Mouse (Mus musculus) splenic B cell, adult 2 months (primary cell): ENCODE results near the gene Aoc3.
A peak's percentile ranks its signal among the peaks of the same experiment; 100 is the strongest.
"Not testable (repeated sequence)": the region's sequence is repeated elsewhere in the genome, so short reads cannot be mapped to it uniquely, and the experiment has no call there.

Source experiments
- DNase-seq: peaks from one replicate; pipeline ENCODE4 v3.0.0-alpha.2; 2011; ENCODE audit warnings: low read depth, low spot score
- H3K27me3 ChIP-seq: 2 replicates; pipeline ENCODE4 v1.6.1; 2012; ENCODE audit warnings: mild to moderate bottlenecking, low read length, moderate library complexity, mixed read lengths; ENCODE audit not compliant: control insufficient read depth, poor library complexity, insufficient read depth, severe bottlenecking
- H3K36me3 ChIP-seq: 2 replicates; pipeline ENCODE4 v1.6.1; 2012; ENCODE audit warnings: mild to moderate bottlenecking, low read length, moderate library complexity, mixed read lengths; ENCODE audit not compliant: control insufficient read depth, poor library complexity, insufficient read depth, severe bottlenecking

Aoc3 gene

DNA sequence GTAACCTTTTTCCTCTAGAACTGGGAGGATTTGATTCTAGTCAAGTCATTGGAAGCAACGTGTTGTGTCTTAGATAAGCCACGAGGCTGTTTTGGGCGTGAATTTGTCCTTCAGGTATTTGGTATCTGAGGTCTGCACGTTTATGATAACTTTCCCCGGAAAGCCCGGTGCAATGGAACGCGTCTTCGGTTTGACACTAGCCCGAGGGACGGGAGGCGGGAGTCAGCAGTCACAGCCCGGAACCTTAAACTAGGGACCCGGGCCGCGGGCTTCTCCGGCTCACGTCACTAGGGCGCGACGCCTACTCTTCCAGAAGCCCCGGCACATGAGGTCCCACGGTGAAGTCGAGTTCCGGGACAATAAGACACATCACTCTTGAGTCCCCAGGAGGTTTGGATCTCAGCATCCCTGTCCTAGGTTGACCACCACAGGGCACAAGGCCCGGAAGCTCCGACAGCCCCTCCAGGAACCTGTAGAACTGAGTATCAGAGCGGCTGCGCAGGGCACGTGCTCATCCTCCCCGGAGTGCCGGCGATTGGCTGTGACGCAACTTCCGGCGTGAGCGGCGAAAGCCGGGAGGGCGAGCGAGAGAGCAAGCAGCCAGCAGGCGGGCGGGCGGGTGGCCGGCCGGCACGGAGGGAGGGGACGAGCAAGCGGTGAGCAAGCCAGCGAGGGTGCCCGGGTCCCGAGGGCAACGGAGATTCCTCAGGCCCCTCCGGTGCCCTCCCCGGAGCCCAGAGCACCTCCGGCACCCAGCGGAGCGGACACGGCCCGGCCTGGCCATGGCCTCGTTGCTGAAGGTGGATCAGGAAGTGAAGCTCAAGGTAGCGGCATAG is 14.5 kb upstream of the Aoc3 start, which contains the start of gene Psme3:
TSS of gene Psme3 (plus strand) at position 549 of the 836 bp plus-strand sequence.
- H3K36me3 ChIP-seq, result peaks cover 12% of the 10 kb centered on the region
- DNase-seq, result peak; percentile 92
- no peaks in the 10 kb centered on the region for H3K27me3 ChIP-seq

DNA sequence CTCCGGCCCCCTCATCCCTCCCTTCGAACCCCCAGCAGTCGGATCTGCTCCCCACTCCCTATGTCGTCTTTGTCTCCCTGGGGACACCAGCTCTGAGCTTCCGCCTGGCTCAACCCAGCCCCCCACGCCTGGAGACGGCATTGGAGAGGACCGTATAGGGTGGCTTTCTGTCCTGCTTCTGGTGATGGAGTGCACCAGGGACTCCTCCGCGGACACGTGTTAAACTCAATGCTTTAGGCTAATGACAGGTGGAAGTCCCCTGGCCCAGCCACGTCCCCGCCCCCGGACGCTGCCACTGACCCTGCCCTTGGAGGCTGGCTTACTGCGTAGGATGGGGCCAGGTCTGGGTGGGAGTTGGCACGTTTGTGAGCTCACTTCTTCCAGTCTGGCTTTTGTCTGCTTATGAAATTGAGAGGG is 13.9 kb upstream of the Aoc3 start:
- peaks cover 14% of the 10 kb centered on the region for H3K36me3 ChIP-seq
- H3K27me3 ChIP-seq, result no peaks in the 10 kb centered on the region
- DNase-seq, result peak; percentile 61

DNA sequence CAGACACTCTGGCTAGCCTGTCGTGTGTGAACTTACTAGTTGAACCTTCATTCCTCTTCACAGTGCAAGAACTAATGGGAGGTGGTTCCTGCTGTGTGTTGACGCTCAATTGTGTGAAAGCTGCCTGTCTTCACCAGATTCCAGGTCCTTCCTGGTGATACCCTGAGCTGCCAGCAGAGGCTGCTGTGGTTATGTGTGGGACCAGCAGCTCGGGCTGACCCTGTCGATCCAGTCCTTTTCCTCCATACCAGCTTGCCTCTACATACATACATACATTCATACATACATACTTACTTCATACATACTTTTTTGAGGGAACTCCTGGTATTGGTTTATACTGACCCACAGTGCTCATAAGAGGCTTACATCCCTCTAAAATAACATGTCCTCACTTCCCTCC is 6.8 kb upstream of the Aoc3 start:
- peaks cover 27% of the 10 kb centered on the region for H3K36me3 ChIP-seq
- DNase-seq, result peak; percentile 53
- H3K27me3 ChIP-seq, result no peaks in the 10 kb centered on the region

- Histone ChIP-seq H3K27me3 (no peaks in the 10 kb centered on the region), H3K36me3 (peaks cover 20% of the 10 kb centered on the region)
- DNase-seq, result no peak
Measured at GRCm38 (mm10) chr11:101324763-101325162, 5.6 kb upstream of the Aoc3 start, which contains the start of gene Aoc2. Gene Aoc2, plus strand, starts transcription at chr11:101325063.

- not testable (repeated sequence) for DNase-seq
Measured at GRCm38 (mm10) chr11:101325201-101325600, 5.2 kb upstream of the Aoc3 start.

GRCm38 (mm10) chr11:101326147-101326546 is 4.3 kb upstream of the Aoc3 start:
- Histone ChIP-seq H3K36me3 (peaks cover 14% of the 10 kb centered on the region), H3K27me3 (no peaks in the 10 kb centered on the region)
- no peak for DNase-seq

More at GRCm38 (mm10) chr11:101325201-101325600, 5.2 kb upstream of the Aoc3 start:
- not testable (repeated sequence) for H3K27me3 ChIP-seq
- peaks cover 20% of the 10 kb centered on the region for H3K36me3 ChIP-seq

DNA sequence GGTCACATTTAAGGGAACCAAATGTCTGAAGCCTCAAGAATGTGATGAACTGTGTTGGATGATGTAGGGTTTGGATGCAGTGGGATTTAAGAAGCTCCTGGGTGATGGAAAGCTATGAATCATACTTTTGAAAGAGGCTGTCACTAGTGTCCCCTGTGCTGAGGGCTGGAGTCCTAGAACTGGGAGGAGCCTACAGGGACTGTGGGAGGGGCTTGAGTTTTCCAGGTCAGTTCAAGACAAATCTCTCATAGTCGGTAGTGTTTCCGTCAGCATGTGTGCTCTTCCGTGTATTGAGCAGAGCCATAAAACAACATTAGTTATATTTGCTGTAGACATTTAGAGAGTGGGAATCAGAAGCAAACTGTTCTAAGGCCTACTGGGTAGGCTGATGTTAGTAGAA is 3.1 kb upstream of the Aoc3 start:
- no peak for DNase-seq
- peaks cover 8% of the 10 kb centered on the region; the same call in 1 of the 2 replicates for H3K36me3 ChIP-seq
- H3K27me3 ChIP-seq, result no peaks in the 10 kb centered on the region

DNA sequence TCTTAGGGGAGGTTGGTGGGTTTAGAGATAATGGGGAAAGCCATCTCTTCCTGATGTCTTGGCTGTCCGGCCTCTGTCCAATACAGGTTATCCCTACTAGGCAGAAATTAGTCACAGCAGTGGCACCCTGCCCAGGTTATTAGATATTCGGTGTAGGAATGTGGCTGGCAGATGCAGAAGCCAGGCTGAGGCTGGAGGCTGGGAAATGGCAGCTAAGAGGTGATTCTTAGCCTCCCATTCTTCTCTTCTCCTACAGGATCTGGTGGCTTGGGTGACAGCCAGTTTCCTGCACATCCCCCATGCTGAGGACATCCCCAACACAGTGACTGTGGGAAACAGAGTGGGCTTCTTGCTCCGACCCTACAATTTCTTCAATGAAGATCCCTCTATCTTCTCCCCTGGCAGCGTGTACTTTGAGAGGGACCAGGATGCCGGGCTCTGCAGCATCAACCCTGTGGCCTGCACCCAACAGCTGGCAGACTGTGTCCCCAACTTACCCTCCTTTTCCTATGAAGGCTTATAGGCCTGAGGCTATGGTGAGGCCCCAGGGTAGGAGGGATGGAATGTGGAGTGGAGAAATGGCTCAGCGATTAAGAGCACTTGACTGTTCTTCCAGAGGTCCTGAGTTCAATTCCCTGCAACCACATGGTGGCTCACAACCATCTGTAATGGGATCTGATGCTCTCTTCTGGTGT is 1.3 kb upstream of the Aoc3 start:
- Histone ChIP-seq H3K36me3 (peaks cover 7% of the 10 kb centered on the region; the same call in 1 of the 2 replicates), H3K27me3 (no peaks in the 10 kb centered on the region)
- no peak for DNase-seq

GRCm38 (mm10) chr11:101330961-101331360 is 556 bp downstream of the Aoc3 start:
- H3K27me3 ChIP-seq, DNase-seq, H3K36me3 ChIP-seq: not testable (repeated sequence)

DNA sequence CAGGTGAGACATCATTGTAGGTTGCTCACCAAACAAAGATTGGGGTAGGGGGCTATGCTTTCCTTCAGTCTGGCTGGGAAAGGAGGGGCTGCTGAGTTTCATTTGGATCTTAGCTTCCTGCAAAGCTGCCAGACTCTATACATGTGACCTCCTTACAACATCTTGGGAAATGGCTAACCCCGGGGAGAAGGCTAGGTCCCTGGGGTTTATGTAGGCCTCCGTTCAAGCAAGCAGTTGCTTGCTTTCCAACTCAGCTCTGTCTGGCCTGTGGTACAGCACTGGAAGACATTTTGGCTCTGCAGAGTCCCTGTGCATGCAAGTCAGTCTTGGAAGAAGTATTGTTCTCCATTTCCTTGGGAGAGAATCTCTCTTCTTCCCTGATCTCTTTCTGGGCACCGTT is 2.1 kb downstream of the Aoc3 start:
- Histone ChIP-seq H3K27me3 (no peaks in the 10 kb centered on the region), H3K36me3 (no peaks in the 10 kb centered on the region)
- DNase-seq, result no peak

DNA sequence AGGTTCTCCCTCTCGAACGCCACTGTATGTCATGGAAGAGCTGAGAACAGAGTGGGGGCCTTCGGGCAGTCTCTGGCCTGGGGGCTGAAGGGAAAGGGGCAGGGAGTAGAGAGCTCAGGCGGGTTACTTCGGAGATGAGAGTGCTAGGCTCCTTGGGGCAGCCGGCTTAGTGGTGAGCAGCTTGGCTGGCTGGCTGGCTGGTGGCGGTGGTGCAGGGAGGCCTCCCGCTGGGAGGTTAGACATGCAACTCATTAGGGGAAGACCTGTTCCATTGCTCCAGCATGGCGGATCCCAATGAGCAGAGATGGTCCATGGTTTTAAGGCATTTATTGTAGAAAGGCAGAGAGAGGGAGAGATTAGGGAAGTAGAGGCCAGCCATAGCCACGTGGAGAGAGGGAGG is 3.6 kb downstream of the Aoc3 start:
- no peaks in the 10 kb centered on the region for H3K27me3 ChIP-seq
- no peaks in the 10 kb centered on the region for H3K36me3 ChIP-seq
- DNase-seq, result no peak

DNA sequence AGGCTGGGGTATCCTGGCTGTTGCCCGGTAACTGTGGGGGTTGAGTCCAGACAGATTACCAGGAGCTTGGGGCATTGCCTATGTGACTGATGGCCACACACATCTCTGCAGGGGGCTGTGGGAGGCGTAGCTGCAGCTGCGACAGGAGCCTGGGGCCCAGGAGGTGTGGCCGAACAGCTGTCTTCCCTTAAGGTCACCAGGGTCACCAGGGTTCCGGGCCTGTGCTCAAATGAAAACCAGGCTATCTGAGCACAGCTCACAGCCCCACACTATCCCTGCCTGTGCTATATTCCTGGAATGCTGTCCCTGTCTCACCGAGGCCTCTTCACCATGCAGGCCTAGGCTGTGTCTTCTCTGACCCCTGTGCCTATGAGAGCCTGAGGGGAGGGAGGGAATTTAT is 4.1 kb downstream of the Aoc3 start:
- Histone ChIP-seq H3K36me3 (no peaks in the 10 kb centered on the region), H3K27me3 (no peaks in the 10 kb centered on the region)
- DNase-seq, result no peak

DNA sequence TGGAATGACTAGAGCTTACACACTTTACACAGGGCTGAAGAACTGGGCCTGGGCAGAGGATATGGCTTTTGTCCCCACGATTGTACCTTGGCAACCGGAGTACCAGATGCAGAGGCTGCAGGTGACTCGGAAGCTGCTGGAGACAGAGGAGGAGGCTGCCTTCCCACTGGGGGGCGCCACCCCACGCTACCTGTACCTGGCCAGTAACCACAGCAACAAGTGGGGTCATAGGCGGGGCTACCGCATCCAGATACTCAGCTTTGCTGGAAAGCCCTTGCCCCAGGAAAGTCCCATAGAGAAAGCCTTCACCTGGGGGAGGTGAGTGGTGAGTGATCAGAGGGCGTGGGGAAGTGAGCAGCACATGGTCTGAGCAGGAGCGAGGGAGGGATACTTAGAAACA is 5.3 kb downstream of the Aoc3 start:
- DNase-seq, result no peak
- Histone ChIP-seq H3K27me3 (no peaks in the 10 kb centered on the region), H3K36me3 (no peaks in the 10 kb centered on the region)

GRCm38 (mm10) chr11:101338123-101338760 is 7.8 kb downstream of the Aoc3 start:
- Histone ChIP-seq H3K27me3 (no peaks in the 10 kb centered on the region), H3K36me3 (no peaks in the 10 kb centered on the region)
- no peak for DNase-seq
